Mouse (Mus musculus): ENCODE results near the gene Cenpt. TPM values are rescaled to one million over a fixed set of nuclear protein-coding genes. Genes with fewer than 3 reads are reported as not detected.
A peak's percentile ranks its signal among the peaks of the same experiment; 100 is the strongest.

Gene Cenpt
- total and polyA plus RNA-seq, 2 experiments, result 0.92 to 1.9 TPM

DNA sequence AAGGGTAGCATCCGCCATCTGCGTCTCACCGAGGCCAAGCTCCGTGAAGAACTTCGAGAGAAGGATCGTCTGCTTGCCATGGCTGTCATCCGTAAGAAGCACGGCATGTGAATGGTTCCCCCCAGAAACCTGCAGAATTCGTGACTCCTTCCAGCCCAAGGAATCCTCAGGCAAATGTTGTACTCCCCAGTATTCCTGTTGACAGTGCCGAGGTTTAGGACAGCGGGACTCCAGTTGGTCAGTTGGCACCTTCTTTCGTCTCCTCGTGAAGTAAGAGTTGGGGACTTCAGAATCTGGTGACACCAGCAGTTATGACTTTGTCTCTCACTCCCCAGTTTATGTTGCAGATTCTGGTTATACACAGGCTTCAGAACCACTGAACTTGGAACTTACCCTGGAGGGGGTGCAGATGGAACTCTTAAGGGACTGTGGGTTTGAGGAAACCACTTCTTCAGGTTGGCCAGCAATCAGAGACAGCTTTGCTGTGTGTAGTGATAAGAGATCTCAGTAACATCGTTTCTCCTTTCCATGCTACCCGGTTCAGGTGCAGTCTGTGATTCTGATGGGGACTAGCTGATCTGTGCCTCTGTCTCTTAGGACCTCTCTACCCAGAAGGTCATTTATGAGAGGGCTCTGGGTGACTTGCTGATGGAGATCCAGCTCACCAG, 3.2 kb upstream of the Cenpt start:
- peak overlapping the region; percentile 84 for H3K27ac ChIP-seq (replicated peaks; ENCODE audit: insufficient read depth, low read depth, low read length)
- DNase-seq (ENCODE audit: extremely low read depth, low read depth, low spot score), result peak; percentile 19
- H3K79me2 ChIP-seq (ENCODE audit: control insufficient read depth, insufficient read depth, low read length), result peaks cover 17% of the 10 kb centered on the region
- WGBS, result 11% methylated on average over 15 of the region's 15 CpGs
- peak overlapping the region; percentile 79 for H3K4me3 ChIP-seq (ENCODE audit: insufficient read depth, low read depth, low read length)
- no peaks in the 10 kb centered on the region for H3K36me3 ChIP-seq (ENCODE audit: control insufficient read depth, insufficient read depth, low read length)
- peak overlapping the region; percentile 81 for H3K9ac ChIP-seq (ENCODE audit: low read depth, low read length)
- TF ChIP-seq CTCF (IDR thresholded peaks at IDR 0.05; ENCODE audit: low read depth, low read length), result no peak
- TF ChIP-seq POLR2A (IDR thresholded peaks at IDR 0.05; ENCODE audit: extremely low read depth, insufficient read depth, low read length), result no peak
- H3K27me3 ChIP-seq (ENCODE audit: control insufficient read depth, insufficient read depth, low read length), result no peaks in the 10 kb centered on the region
- peaks cover 17% of the 10 kb centered on the region for H3K4me1 ChIP-seq (ENCODE audit: control insufficient read depth, insufficient read depth, low read length)

DNA sequence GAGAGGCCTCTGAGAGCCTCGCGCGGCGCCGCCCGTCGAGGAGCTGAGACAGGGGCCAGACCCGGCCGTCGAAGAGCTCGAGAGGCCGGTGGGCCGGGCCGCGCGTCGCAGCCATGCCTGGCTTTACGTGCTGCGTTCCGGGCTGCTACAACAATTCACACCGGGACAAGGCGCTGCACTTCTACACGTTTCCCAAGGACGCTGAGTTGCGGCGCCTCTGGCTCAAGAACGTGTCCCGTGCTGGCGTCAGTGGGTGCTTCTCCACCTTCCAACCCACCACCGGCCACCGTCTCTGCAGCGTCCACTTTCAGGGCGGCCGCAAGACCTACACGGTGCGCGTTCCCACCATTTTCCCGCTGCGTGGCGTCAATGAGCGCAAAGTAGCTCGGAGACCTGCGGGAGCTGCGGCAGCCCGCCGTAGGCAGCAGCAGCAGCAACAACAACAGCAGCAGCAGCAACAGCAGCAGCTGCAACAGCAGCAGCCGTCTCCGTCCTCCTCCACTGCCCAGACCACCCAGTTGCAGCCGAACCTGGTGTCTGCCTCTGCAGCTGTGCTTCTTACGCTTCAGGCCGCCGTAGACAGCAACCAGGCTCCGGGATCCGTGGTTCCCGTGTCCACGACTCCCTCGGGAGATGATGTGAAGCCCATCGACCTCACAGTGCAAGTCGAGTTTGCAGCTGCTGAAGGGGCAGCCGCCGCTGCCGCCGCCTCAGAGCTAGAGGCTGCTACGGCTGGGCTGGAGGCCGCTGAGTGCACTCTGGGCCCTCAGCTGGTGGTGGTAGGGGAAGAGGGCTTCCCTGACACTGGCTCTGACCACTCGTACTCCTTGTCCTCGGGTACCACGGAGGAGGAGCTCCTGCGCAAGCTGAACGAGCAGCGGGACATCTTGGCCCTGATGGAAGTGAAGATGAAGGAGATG, 2.4 kb upstream of the Cenpt start:
- Histone ChIP-seq H3K79me2 (ENCODE audit: control insufficient read depth, insufficient read depth, low read length) (peaks cover 12% of the 10 kb centered on the region), H3K9ac (ENCODE audit: low read depth, low read length) (peak overlapping the region; percentile 81), H3K27me3 (ENCODE audit: control insufficient read depth, insufficient read depth, low read length) (no peaks in the 10 kb centered on the region), H3K4me3 (ENCODE audit: insufficient read depth, low read depth, low read length) (peak overlapping the region; percentile 79), H3K4me1 (ENCODE audit: control insufficient read depth, insufficient read depth, low read length) (peaks cover 15% of the 10 kb centered on the region), H3K27ac (replicated peaks; ENCODE audit: insufficient read depth, low read depth, low read length) (peak overlapping the region; percentile 84), H3K36me3 (ENCODE audit: control insufficient read depth, insufficient read depth, low read length) (no peaks in the 10 kb centered on the region)
- under 1% methylated on average over 71 of the region's 71 CpGs for WGBS
- TF ChIP-seq CTCF (IDR thresholded peaks at IDR 0.05; ENCODE audit: low read depth, low read length) (no peak), POLR2A (IDR thresholded peaks at IDR 0.05; ENCODE audit: extremely low read depth, insufficient read depth, low read length) (0 out of 2 replicates have a peak, but pooled peaks have one; percentile 2)
- peak; percentile 48 for DNase-seq (ENCODE audit: extremely low read depth, low read depth, low spot score)

DNA sequence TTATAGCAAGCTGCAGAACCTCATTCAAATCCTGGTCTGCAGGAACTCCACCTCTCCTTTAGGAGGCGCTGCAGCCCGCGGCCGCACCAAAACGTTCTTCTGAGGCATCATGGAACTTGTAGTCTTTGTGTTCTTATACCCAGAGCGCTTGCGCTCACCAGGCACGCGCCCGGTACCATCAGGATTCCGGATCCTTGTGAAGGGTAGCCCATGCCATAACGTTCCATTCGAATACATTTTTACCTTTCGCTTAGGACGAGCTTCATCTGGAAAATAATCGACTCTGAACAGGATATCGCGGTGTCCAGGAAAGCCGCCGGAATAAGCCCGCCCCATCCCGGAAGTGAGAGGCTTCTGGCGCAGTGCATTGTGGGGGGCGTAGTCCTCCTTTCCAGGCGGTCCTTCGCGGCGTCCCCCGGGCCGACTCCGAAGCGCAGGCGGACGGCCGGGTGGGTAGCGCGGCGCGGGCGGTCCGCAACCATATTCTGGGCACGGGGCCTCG, 1.7 kb upstream of the Cenpt start, which contains the start of gene Thap11:
Gene Thap11 (plus strand): TSS at position 418 of the 502 bp plus-strand sequence.
- peak; percentile 91 for TF ChIP-seq CTCF (IDR thresholded peaks at IDR 0.05; ENCODE audit: low read depth, low read length)
- peak; percentile 57; the same call in 1 of the 2 replicates for TF ChIP-seq POLR2A (IDR thresholded peaks at IDR 0.05; ENCODE audit: extremely low read depth, insufficient read depth, low read length)
- under 1% methylated on average over 43 of the region's 43 CpGs for WGBS
- Histone ChIP-seq H3K4me3 (ENCODE audit: insufficient read depth, low read depth, low read length) (peak within 1 kb of the TSS; percentile 79), H3K4me1 (ENCODE audit: control insufficient read depth, insufficient read depth, low read length) (peaks cover 14% of the 10 kb centered on the region), H3K27ac (replicated peaks; ENCODE audit: insufficient read depth, low read depth, low read length) (peak within 1 kb of the TSS; percentile 84), H3K79me2 (ENCODE audit: control insufficient read depth, insufficient read depth, low read length) (peaks cover 12% of the 10 kb centered on the region), H3K27me3 (ENCODE audit: control insufficient read depth, insufficient read depth, low read length) (no peaks in the 10 kb centered on the region), H3K36me3 (ENCODE audit: control insufficient read depth, insufficient read depth, low read length) (no peaks in the 10 kb centered on the region), H3K9ac (ENCODE audit: low read depth, low read length) (peak within 1 kb of the TSS; percentile 81)
- DNase-seq (ENCODE audit: extremely low read depth, low read depth, low spot score), result peak; percentile 80

DNA sequence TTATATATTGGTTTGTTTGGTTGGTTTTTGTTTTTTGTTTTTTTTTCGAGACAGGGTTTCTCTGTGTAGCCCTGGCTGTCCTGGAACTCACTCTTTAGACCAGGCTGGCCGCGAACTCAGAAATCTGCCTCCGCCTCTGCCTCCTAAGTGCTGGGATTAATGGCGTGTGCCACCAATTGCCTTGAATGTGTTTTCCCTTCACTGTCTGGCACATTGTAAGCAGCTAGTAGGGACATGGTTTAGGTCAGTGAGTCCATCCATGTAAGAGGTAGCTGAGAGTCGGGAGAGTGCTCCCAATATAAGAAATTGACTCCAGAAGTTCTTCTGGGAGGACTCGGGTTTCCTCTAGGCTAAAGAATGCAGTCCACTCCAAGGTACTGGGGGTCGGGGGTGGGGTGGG, 1.2 kb upstream of the Cenpt start:
- Histone ChIP-seq H3K9ac (ENCODE audit: low read depth, low read length) (no peak overlapping the region), H3K4me3 (ENCODE audit: insufficient read depth, low read depth, low read length) (no peak overlapping the region), H3K27me3 (ENCODE audit: control insufficient read depth, insufficient read depth, low read length) (no peaks in the 10 kb centered on the region), H3K4me1 (ENCODE audit: control insufficient read depth, insufficient read depth, low read length) (peaks cover 14% of the 10 kb centered on the region), H3K36me3 (ENCODE audit: control insufficient read depth, insufficient read depth, low read length) (no peaks in the 10 kb centered on the region), H3K79me2 (ENCODE audit: control insufficient read depth, insufficient read depth, low read length) (peaks cover 12% of the 10 kb centered on the region), H3K27ac (replicated peaks; ENCODE audit: insufficient read depth, low read depth, low read length) (no peak overlapping the region)
- no peak for TF ChIP-seq CTCF (IDR thresholded peaks at IDR 0.05; ENCODE audit: low read depth, low read length)
- TF ChIP-seq POLR2A (IDR thresholded peaks at IDR 0.05; ENCODE audit: extremely low read depth, insufficient read depth, low read length), result no peak
- 32% methylated on average over 8 of the region's 8 CpGs for WGBS
- DNase-seq (ENCODE audit: extremely low read depth, low read depth, low spot score), result no peak

DNA sequence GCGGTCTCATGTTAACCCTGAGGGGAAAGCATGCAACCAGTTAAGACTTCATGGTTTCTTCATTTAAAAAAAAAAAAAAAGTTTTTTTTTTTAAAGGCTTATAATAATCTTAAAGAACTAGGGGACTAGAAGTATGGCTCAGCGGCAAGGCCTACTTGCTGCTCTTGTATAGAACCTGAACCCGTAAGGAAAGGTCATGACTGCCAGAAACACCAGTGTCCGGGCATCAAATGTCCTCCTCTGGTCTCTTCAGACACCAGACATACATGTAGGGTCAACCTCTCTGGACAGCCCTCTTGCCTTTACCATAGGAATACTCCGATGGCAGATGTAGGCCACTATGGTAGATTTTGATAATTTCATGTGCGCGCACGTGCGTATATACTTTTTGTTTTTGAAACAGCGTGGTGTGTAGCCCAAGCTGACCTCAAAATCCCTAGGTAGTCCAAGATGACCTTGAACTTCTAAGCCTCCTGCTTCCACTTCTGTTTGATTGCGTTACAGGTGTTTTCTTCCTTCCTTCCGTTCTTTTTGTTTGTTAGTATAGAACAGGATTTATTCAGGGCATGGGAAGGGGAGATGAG, 840 bp downstream of the Cenpt start:
- H3K4me1 ChIP-seq (ENCODE audit: control insufficient read depth, insufficient read depth, low read length), result peaks cover 14% of the 10 kb centered on the region
- DNase-seq (ENCODE audit: extremely low read depth, low read depth, low spot score), result no peak
- H3K79me2 ChIP-seq (ENCODE audit: control insufficient read depth, insufficient read depth, low read length), result peaks cover 12% of the 10 kb centered on the region
- WGBS, result 76% methylated on average over 12 of the region's 12 CpGs
- H3K9ac ChIP-seq (ENCODE audit: low read depth, low read length), result no peak overlapping the region
- no peaks in the 10 kb centered on the region for H3K27me3 ChIP-seq (ENCODE audit: control insufficient read depth, insufficient read depth, low read length)
- no peak overlapping the region for H3K27ac ChIP-seq (replicated peaks; ENCODE audit: insufficient read depth, low read depth, low read length)
- H3K4me3 ChIP-seq (ENCODE audit: insufficient read depth, low read depth, low read length), result no peak overlapping the region
- TF ChIP-seq CTCF (IDR thresholded peaks at IDR 0.05; ENCODE audit: low read depth, low read length) (no peak), POLR2A (IDR thresholded peaks at IDR 0.05; ENCODE audit: extremely low read depth, insufficient read depth, low read length) (no peak)
- no peaks in the 10 kb centered on the region for H3K36me3 ChIP-seq (ENCODE audit: control insufficient read depth, insufficient read depth, low read length)

Data from liver, adult 2 months (tissue).